Mouse (Mus musculus): Measurements from ENCODE around the gene Hcfc2. TPM values are rescaled to one million over a fixed set of nuclear protein-coding genes. Genes with fewer than 3 reads are reported as not detected.

Gene Hcfc2
- polyA plus RNA-seq, 1 experiment = 8.1 TPM

DNA sequence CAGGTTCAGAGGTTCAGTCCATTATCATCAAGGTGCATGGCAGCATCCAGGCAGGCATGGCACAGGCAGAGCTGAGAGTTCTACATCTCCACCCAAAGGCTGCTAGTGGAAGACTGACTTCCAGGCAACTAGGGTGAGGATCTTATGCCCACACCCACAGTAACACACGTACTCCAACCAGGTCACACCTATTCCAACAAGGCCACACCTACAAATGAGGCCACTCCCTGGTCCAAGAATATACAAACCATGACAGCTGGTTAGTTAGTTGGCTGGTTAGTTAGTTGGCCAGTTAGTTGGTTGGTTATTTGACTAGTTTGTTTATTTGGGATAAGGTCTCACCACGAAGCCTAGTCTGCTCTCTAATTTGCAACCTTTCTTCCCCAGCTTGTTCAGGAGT is 32.7 kb upstream of the Hcfc2 start:
- H3K27me3 ChIP-seq (replicated peaks; ENCODE audit: control insufficient read depth, insufficient read depth, low read length) = no peaks in the 10 kb centered on the region
- WGBS = 80% methylated on average over 2 of the region's 2 CpGs
- no peak for DNase-seq
- no peak overlapping the region for H3K27ac ChIP-seq (ENCODE audit: insufficient read depth, low read depth, low read length)
- H3K36me3 ChIP-seq (ENCODE audit: control insufficient read depth, insufficient read depth, low read length) = no peaks in the 10 kb centered on the region
- no peak overlapping the region for H3K4me3 ChIP-seq (ENCODE audit: insufficient read depth, low read depth, low read length)
- no peaks in the 10 kb centered on the region for H3K4me1 ChIP-seq (ENCODE audit: control insufficient read depth, insufficient read depth, low read length)
- TF ChIP-seq POLR2A (IDR thresholded peaks at IDR 0.05; ENCODE audit: low read depth, low read length) (no peak), CTCF (conservative IDR thresholded peaks at IDR 0.05; ENCODE audit: insufficient read depth, insufficient read length, low read depth, low read length) (no peak)

GRCm38 (mm10) chr10:82665951-82666350 is 30.0 kb upstream of the Hcfc2 start:
- no peaks in the 10 kb centered on the region for H3K4me1 ChIP-seq (ENCODE audit: control insufficient read depth, insufficient read depth, low read length)
- no peaks in the 10 kb centered on the region for H3K36me3 ChIP-seq (ENCODE audit: control insufficient read depth, insufficient read depth, low read length)
- no peak for TF ChIP-seq CTCF (conservative IDR thresholded peaks at IDR 0.05; ENCODE audit: insufficient read depth, insufficient read length, low read depth, low read length)
- no peak for TF ChIP-seq POLR2A (IDR thresholded peaks at IDR 0.05; ENCODE audit: low read depth, low read length)
- no peak overlapping the region for H3K27ac ChIP-seq (ENCODE audit: insufficient read depth, low read depth, low read length)
- 61% methylated on average over 3 of the region's 3 CpGs for WGBS
- no peaks in the 10 kb centered on the region for H3K27me3 ChIP-seq (replicated peaks; ENCODE audit: control insufficient read depth, insufficient read depth, low read length)
- DNase-seq = no peak
- H3K4me3 ChIP-seq (ENCODE audit: insufficient read depth, low read depth, low read length) = no peak overlapping the region

DNA sequence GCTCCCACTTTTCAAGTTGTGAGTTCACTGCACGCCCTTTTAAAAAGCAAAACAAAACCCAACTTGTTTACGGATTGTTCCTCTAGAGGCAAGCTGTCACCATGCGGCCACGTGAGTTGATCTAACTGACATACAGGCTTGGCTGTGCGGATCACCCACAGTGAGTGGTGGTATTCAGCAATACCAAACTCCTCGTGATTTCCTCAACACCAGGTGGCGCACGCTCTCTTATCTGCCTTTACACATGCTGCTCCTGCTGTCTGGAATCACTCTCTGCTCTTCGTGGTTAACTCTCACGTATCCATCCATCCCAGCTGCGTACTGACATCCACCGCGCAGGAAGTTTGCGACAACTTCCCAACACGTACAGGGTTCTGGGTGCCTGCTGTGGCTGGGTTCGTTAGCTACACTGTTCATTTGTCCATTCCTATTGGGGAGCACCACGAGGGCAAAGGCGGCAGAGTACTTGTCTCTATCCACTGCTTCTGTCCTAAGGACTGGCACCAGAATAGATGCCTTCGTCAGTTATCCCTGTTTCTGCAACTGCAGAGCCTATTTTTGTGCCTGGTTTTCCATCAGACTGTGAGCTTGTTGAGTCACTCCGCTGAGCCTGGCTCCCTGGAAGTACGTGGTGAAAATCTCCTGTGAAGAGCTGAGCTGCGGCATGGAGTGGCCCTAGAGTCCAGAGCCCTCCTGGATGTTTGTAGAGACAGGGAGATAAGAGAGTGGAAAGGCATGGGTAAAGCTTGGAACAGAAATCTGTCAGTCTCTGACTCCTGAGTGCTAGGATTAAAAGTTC is 29.3 kb upstream of the Hcfc2 start:
- H3K4me3 ChIP-seq (ENCODE audit: insufficient read depth, low read depth, low read length) = no peak overlapping the region
- H3K27ac ChIP-seq (ENCODE audit: insufficient read depth, low read depth, low read length) = no peak overlapping the region
- DNase-seq = peak; percentile 87
- H3K27me3 ChIP-seq (replicated peaks; ENCODE audit: control insufficient read depth, insufficient read depth, low read length) = no peaks in the 10 kb centered on the region
- TF ChIP-seq POLR2A (IDR thresholded peaks at IDR 0.05; ENCODE audit: low read depth, low read length) = no peak
- TF ChIP-seq CTCF (conservative IDR thresholded peaks at IDR 0.05; ENCODE audit: insufficient read depth, insufficient read length, low read depth, low read length) = peak; percentile 96
- 17% methylated on average over 22 of the region's 22 CpGs for WGBS
- H3K4me1 ChIP-seq (ENCODE audit: control insufficient read depth, insufficient read depth, low read length) = no peaks in the 10 kb centered on the region
- H3K36me3 ChIP-seq (ENCODE audit: control insufficient read depth, insufficient read depth, low read length) = no peaks in the 10 kb centered on the region

GRCm38 (mm10) chr10:82670205-82670604 is 25.8 kb upstream of the Hcfc2 start:
- H3K27ac ChIP-seq (ENCODE audit: insufficient read depth, low read depth, low read length) = no peak overlapping the region
- no peak overlapping the region for H3K4me3 ChIP-seq (ENCODE audit: insufficient read depth, low read depth, low read length)
- no peaks in the 10 kb centered on the region for H3K4me1 ChIP-seq (ENCODE audit: control insufficient read depth, insufficient read depth, low read length)
- TF ChIP-seq CTCF (conservative IDR thresholded peaks at IDR 0.05; ENCODE audit: insufficient read depth, insufficient read length, low read depth, low read length) = no peak
- no peaks in the 10 kb centered on the region for H3K36me3 ChIP-seq (ENCODE audit: control insufficient read depth, insufficient read depth, low read length)
- no peaks in the 10 kb centered on the region for H3K27me3 ChIP-seq (replicated peaks; ENCODE audit: control insufficient read depth, insufficient read depth, low read length)
- no peak for DNase-seq
- 73% methylated on average over 6 of the region's 6 CpGs for WGBS

- Histone ChIP-seq H3K4me3 (ENCODE audit: insufficient read depth, low read depth, low read length) (no peak overlapping the region), H3K4me1 (ENCODE audit: control insufficient read depth, insufficient read depth, low read length) (no peaks in the 10 kb centered on the region), H3K27me3 (replicated peaks; ENCODE audit: control insufficient read depth, insufficient read depth, low read length) (no peaks in the 10 kb centered on the region), H3K27ac (ENCODE audit: insufficient read depth, low read depth, low read length) (no peak overlapping the region), H3K36me3 (ENCODE audit: control insufficient read depth, insufficient read depth, low read length) (no peaks in the 10 kb centered on the region)
- TF ChIP-seq POLR2A (IDR thresholded peaks at IDR 0.05; ENCODE audit: low read depth, low read length) (no peak), CTCF (conservative IDR thresholded peaks at IDR 0.05; ENCODE audit: insufficient read depth, insufficient read length, low read depth, low read length) (no peak)
- WGBS = 78% methylated on average over 6 of the region's 6 CpGs
- DNase-seq = no peak
These were observed 19.0 kb upstream of the Hcfc2 start for GRCm38 (mm10) chr10:82676949-82677348.

DNA sequence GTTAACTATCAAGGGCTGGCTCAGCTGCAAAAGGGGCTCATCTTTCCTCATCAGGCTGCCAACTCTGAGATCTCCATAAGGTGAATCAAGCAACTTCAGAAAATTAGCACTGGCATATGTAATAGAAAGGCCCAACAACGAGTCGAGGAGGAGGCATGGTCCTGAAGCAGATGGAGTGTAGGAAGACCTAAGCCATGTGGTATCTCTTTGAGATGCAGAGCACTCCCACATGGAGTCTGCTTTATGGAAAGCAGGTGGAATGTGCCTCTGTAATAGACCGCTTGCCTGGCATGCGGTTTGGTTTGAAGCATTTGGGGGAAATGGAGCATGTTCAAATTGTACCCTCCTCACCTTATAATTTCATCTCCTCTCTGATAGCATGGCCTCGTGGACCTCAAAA is 15.2 kb upstream of the Hcfc2 start:
- no peak overlapping the region for H3K4me3 ChIP-seq (ENCODE audit: insufficient read depth, low read depth, low read length)
- no peak for DNase-seq
- 87% methylated on average over 5 of the region's 5 CpGs for WGBS
- TF ChIP-seq CTCF (conservative IDR thresholded peaks at IDR 0.05; ENCODE audit: insufficient read depth, insufficient read length, low read depth, low read length) = no peak
- TF ChIP-seq POLR2A (IDR thresholded peaks at IDR 0.05; ENCODE audit: low read depth, low read length) = no peak
- no peak overlapping the region for H3K27ac ChIP-seq (ENCODE audit: insufficient read depth, low read depth, low read length)
- H3K36me3 ChIP-seq (ENCODE audit: control insufficient read depth, insufficient read depth, low read length) = no peaks in the 10 kb centered on the region
- no peaks in the 10 kb centered on the region for H3K4me1 ChIP-seq (ENCODE audit: control insufficient read depth, insufficient read depth, low read length)
- no peaks in the 10 kb centered on the region for H3K27me3 ChIP-seq (replicated peaks; ENCODE audit: control insufficient read depth, insufficient read depth, low read length)

DNA sequence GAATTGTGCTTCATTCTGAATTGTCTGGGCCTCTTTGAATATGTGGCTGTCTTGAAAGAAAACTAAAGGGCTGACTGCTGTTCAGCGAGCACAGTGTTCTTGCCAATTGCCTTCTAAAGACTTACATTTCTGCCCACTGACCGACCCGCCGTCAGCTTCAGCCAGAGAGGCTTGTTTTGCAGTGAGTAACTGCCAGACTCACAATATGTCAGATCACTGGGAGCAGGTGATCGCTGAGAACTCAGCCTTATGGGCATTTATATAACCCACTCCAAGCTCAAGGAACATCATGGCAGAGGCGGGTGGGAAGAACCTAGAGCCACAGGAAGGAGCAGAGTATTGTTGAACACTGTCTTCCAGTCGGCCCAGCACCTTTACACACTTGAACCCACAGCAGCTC is 14.3 kb upstream of the Hcfc2 start:
- Histone ChIP-seq H3K4me1 (ENCODE audit: control insufficient read depth, insufficient read depth, low read length) (no peaks in the 10 kb centered on the region), H3K27ac (ENCODE audit: insufficient read depth, low read depth, low read length) (no peak overlapping the region), H3K4me3 (ENCODE audit: insufficient read depth, low read depth, low read length) (no peak overlapping the region), H3K27me3 (replicated peaks; ENCODE audit: control insufficient read depth, insufficient read depth, low read length) (no peaks in the 10 kb centered on the region), H3K36me3 (ENCODE audit: control insufficient read depth, insufficient read depth, low read length) (no peaks in the 10 kb centered on the region)
- 87% methylated on average over 7 of the region's 7 CpGs for WGBS
- DNase-seq = no peak
- TF ChIP-seq POLR2A (IDR thresholded peaks at IDR 0.05; ENCODE audit: low read depth, low read length) = no peak

Data from kidney, adult 2 months (tissue).